Mouse (Mus musculus): ENCODE measurements around the gene Wdr83os.
A peak's percentile ranks its signal among the peaks of the same experiment; 100 is the strongest.
"Not testable (repeated sequence)": the region's sequence is repeated elsewhere in the genome, so short reads cannot be mapped to it uniquely, and the experiment has no call there.

The Wdr83os gene

DNA sequence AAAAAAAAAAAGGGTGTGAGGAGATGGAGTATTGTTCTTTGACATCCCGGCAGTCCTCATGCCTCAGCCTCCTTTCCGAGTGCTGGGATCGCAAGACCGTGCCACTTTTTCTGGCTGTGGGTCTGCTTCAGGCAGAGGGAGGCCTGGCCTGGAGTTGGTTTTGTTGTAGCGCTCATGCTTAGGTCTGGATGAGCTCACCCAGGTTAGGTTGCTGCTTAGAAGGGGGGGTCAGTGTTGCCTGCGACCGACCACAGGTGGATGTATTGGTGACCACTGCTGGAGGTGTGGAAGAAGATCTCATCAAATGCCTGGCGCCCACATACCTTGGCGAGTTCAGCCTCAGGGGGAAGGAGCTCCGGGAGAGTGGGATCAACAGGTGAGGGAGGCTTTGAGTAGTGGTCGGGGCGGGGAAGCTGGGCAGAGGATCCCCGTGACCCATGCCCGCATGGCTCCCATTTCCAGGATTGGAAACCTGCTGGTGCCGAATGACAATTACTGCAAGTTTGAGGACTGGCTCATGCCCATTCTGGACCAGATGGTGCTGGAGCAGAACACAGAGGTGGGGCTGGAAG, 7.4 kb upstream of the Wdr83os start:
- no peak for DNase-seq

DNA sequence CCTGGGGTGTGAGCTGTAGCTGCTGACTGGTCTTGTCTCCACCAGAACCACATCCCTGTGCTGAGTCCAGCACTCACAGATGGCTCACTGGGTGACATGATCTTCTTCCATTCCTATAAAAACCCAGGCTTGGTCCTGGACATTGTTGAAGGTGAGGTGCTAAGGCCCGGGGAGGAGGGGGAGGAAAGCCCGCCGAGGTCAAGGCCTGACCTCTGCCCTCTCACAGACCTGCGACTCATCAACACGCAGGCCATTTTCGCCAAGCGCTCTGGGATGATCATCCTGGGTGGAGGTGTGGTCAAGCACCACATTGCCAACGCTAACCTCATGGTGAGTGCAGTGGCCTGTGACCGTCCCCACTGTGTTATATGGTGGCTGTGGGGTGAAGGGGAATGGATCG, 6.4 kb upstream of the Wdr83os start:
- DNase-seq = no peak

DNA sequence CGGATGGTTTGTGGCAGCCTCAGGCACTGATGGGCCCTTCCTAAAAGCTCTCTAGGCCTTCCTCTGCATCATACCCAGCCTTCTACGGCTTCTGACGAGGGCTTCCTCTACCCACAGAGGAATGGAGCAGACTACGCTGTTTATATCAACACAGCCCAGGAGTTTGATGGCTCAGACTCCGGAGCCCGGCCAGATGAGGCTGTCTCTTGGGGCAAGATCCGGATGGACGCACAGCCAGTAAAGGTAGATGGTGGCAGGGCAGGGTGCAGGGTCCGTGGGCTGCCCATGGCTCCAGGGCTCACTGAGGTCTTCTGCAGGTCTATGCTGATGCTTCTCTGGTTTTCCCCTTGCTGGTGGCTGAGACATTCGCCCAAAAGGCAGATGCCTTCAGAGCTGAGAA, 5.9 kb upstream of the Wdr83os start:
- no peak for DNase-seq

DNA sequence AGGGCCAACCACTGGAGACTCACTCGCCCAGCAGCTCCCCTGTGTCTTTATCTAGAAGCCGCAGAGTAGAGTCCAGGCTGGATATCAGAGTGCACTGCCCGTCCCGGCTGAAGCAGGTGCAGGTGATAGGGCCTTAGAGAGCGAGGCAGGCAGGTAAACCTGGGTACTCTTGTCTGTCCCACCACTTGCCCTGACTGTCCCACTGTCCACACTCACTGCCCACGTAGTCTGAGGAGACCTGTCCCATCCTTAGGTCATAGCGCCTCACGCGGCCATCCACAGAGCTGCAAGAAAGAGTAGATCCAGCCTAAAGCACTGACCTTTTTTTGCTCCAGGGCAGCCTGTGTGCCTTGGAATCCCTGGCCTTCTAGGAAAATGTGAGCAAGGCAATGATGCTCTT, 4.5 kb upstream of the Wdr83os start:
- peak; percentile 34 to 66 for DNase-seq

DNA sequence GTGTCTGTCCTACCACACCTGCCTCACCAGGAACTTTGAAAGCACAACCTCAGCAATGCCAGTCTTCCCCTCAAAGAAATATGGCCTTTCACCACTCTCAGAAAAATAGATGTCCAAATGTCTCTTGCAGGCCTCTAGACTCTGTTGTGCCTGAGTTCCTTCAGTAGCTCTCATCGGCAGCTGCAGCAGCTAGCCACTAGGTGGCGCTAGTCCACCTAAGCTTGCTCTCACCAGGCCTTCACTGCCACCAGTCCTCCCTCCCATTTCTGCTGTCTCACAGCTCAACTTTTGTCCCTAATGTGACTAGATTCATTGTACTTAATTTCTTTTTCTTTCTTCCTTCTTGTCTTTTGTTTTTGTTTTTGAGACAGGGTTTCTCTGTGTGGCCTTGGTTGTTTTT, 3.5 kb upstream of the Wdr83os start:
- DNase-seq = peak; percentile 68 to 79

DNA sequence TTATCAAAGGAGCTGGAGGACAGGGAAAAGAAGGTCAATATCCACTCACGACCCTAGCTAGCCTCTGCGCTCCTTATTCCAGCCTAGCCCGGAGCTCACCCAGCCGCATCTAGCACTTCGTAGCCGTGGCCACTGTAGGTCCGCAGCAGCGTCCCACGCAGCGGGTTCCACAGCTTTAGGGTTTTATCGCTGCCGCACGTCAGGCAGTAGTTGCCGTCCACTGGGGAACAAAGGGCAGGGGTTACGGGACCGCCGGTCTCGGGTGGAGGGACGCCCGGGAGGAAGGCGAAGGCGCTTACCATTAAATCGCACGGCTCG, 367 bp upstream of the Wdr83os start:
- no peak for DNase-seq

DNA sequence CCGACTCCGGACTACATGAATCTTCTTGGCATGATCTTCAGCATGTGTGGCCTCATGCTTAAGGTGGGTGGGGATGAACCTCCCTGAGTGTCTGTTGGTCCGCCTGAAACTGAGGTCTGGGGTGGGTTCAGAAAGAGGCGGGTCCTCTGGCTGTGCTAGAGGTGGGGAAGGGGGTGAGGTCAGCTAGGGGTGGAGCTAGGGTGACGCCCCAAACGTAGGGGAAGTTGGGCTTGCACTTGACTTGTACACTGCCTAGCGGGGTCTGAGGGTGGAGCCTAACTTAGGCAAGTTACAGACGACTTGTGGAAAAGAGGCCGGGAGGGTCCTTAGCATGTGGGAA, 646 bp downstream of the Wdr83os start, which contains the start of gene Wdr83:
TSS of gene Wdr83 (minus strand) at position 91 of the 340 bp plus-strand sequence.
- no peak for DNase-seq

DNA sequence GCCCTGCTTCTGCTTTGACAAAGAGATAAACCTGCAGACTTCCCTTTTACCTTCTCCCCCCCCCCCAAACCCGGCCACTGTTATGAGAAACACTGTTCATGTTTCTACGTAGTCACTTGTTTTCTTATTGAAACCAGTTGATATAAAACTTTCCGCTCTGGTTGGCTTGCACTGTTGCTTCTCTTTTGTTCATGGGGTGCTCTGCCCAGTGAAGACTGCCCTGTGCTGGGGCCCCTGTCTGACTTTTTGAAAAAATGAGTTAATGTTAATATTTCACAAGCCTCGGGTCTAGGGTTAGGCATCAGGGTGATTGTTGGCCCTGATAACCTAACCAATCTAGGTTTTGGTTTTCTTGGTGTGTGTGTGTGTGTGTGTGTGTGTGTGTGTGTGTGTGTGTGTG, 1.6 kb downstream of the Wdr83os start:
- not testable (repeated sequence) for DNase-seq

DNA sequence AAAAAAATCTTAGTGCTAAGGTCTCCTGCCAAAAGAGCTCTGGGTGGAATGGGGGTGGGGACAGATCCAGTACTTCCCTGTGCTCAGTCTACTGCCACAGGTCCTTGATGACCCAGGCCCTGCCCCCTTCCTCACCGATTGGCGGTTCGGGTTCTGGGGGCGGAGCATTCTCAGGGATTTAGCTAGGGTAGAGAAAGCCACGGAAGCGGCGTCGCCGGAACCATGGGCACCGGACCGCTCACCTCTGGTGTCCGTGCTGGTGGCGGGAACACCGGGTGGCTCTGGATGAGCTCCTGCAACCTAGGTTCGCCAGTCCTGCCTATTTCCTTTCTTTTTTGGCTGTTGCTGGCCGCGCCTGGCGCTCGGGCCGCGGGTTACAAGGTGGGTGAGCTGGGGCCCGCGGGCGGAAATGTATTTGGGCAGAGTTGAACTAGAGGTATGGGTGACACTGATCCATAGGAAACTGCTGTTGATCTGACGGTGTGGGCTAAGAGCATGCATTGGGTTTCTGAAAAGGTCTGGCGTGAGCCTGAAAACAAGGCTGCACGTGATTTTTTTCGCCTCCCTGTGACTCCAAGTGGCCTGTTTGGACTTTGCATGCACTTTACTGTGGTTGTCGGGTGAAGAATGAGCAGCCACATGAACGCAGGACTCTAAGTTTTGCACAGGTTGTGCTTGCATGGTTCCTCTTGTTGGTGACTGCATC, 2.7 kb downstream of the Wdr83os start, which contains the start of gene Man2b1:
TSS of gene Man2b1 (plus strand) at position 163 of the 706 bp plus-strand sequence.
- peak; percentile 96 for DNase-seq

DNA sequence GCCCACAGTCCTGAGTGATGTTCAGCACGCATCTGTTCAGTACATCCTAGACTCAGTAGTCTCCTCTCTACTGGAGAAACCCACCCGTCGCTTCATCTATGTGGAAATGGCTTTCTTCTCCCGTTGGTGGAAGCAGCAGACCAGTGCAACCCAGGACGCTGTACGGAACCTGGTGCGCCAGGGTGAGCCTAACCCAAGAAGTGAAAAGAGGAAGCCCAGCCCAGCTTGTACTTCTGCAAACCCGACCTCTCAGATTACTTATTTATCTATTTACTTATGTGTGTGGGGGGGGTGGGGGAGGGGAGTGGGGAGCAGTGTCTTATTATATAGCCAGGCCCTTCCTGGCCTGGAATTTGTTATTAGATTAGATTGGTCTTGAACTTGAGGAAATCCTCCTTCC, 4.1 kb downstream of the Wdr83os start:
- DNase-seq = no peak

DNA sequence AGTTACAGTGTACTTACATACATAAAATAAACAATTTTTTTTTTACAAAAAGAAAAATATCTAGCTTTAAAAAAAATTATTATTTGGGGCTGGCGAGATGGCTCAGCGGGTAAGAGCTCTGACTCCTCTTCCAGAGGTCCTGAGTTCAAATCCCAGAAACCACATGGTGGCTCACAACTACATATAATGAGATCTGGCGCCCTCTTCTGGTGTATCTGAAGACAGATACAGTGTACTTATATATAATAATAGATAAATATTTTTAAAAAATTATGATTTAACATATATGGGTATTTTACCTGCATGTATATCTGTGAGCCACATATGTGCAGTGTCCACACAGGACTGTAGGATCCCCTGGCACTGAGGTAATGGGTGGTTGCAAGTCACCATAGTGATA, 5.7 kb downstream of the Wdr83os start:
- DNase-seq = no peak

DNA sequence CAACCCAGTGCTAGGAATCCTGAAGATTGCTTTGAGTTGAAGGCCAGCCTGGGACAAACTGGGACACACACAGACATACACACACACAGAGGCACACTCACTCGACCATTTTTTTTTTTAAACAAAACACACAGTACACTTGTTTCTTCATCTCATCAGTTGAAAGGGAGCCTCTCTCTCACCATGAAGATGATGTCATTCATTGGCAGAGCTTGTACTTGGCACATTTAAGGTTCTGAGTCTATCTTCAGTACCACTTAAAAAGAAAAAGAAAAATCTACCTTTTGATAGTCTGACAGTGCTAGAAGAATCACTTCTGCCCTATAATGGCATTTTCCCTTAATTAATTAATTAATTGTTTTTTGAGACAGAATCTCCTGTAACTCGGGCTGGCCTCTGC, 8.2 kb downstream of the Wdr83os start:
- no peak for DNase-seq

DNA sequence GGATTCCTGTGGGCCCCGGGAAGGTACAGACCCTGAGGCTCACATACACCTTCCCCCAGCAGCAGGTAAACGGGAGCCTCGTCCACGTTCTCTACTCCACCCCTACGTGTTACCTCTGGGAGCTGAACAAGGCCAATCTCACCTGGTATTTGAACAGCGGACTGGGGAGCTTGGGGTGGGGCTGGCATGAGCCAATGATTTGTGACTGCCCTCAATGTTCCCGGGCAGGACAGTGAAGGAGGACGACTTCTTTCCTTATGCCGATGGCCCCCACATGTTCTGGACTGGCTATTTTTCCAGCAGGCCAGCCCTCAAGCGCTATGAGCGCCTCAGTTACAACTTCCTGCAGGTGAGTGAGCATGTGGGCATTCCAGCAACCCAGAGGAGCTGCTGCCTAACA, 10.3 kb downstream of the Wdr83os start:
- DNase-seq = no peak

DNA sequence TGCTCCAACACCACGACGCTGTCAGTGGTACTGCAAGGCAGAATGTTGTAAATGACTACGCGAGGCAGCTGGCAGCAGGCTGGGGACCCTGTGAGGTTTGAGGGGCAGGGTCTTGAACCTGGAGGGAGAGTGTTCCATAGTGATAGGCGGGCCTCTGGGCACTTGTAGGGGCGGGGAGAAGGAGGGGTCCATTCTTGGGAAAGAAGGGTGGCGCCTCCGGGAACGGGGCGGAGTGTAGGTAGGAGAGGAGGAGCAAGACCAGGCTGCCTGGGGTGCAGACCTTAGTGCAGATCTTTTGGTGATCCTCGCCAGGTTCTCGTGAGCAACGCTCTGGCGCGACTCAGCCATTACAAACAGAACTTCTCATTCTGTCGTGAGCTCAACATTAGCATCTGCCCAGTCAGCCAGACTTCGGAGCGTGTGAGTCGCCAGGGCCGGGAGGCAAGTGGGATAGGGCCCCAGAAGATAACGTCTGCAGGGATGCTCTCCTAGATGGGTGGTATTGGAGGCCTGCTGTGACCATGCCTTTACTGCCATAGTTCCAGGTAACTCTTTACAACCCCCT, 11.1 kb downstream of the Wdr83os start:
- DNase-seq = no peak

DNA sequence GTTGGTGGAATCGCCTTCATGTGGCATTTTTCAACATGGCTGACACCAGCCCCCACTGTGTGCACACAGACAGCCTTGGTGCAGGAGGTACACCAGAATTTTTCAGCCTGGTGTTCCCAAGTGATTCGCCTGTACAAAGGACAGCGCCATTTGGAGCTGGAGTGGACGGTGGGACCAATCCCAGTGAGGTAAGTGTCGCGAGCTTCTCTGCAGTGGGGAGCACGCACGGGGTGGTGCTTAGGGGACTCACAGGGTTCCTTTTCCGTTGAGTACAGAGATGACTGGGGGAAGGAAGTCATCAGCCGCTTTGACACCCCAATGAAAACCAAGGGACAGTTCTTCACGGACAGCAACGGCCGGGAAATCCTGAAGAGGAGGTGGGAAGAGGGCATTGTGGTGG, 14.5 kb downstream of the Wdr83os start:
- DNase-seq = no peak

DNA sequence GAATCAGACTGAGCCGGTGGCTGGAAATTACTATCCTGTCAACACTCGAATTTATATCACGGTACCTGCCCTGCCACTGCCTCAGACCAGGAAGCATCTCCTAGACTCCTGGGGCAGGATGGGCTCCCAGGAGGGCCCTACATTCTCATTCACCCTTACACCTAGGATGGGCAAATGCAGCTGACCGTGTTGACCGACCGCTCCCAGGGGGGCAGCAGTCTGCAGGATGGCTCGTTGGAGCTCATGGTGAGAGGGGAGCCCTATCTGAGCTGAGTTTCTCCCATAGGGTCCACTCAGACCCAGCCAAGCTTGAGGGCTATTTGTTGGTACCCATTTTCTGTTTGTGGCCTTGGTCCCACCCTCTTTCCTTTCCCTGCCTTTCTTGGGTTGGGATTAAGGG, 15.0 kb downstream of the Wdr83os start:
- DNase-seq = no peak

DNA sequence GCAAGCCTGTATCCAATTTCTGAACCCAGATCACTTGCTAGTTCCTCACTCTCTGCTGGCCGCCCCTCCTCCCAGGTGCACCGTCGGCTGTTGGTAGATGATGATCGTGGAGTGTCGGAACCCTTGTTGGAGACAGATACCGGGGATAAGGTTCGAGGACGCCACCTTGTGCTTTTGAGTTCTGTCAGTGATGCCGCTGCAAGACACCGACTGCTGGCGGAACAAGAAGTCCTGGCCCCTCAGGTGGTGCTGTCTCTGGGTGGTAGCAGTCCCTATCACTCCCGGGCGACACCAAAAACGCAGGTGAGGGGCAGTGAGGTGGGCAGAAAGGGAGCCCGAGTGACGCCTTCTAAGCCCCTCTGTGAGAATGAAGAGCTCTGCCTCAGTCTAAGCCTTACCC, 15.7 kb downstream of the Wdr83os start:
- DNase-seq = no peak

DNA sequence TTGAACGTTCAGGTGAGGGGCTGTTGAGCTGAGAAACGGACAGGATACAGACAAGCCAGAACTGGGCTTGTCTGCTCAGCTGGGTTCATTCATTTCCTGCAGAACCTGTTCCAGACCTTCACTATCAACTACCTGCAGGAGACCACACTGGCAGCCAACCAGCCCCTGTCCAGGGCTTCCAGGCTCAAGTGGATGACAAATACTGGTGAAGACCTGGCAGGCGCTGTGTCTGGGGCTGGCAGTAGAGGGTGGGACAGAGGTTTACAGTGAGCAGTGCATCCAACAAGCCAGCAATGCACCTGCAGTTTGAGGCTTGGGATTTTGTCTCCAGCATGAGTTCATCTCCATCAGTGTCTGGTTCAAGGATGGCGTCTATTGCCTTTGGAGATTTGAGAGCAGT, 16.3 kb downstream of the Wdr83os start:
- no peak for DNase-seq

DNA sequence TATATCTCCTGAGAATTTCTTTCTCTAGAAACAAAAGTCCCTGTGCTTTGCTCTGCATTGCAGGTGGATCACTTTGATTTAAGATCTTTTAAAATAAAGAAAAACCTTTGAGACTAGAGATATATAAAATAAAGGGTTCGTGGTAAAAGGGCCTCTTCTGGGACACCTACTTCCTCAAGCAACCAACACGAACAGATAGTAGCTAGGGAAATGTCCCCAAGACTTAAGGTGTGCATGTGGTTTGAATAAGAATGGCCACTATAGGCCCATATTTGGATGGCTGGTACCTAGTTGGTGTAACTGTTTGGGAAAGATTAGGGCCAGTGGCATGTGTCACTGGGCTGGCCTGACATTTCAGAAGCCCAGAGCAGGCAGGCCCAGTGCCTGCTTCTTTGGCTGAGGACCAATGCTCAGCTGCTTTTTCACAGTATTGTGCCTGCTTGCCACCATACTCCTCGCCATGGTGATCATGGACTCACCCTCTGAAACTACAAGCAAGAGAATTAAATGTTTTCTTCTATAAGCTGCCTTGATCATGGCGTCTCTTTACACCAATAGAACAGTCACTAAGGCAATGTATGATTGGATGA, 19.6 kb downstream of the Wdr83os start:
- no peak for DNase-seq

DNA sequence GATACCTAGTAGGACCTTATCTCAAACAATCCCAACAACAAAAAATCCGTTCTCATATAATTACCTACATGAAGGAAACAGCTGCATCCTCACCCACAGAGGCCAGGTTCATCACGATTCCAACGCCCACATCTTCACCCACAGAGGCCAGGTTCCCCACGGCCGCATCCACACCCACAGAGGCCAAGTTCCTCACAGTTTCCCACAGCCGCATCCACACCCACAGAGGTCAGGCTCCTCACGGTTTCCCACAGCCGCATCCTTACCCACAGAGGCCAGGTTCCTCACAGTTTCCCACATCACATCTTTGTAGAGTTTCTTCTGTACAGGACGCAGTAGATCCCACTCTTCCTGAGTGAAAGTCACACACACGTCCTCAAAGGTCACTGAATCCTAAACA, 32.7 kb downstream of the Wdr83os start:
- no peak for DNase-seq

DNA sequence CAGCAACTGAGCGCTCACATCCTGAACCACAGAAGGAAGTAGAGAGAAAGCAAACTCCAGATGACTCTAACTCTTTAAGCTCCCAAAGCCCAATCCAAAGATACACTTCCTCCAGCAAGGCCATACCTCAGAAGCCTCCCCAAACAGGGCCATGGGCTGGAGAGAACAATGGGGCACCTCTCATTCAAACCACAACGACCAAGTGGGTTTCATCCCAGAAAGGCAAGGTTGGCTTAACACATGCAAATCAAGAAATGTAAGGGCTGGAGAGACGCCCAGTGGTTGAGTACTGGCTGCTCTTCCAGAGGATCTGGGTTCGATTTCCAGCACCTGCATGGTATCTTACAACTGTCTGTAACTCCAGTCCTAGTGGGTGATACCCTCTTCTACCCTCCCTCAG, 35.0 kb downstream of the Wdr83os start:
- no peak for DNase-seq

DNA sequence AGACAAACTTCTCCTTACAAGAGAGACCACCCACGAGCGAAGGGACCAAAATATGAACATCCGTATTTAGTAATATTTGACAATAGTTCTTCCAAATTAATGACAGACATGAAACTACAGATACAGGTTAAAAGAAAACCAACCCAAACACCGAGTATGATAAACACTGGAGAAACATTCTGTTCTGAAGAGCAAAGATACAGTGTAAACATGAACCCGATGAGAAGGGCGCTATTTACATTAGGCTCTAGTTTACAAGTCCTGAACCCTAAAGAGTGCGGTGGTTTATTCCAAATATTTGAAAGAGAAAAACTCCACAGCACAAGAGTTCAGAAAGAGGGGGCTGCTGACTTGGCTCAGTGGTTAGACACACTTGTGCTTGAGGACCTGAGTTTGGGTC, 36.4 kb downstream of the Wdr83os start:
- DNase-seq = no peak

DNA sequence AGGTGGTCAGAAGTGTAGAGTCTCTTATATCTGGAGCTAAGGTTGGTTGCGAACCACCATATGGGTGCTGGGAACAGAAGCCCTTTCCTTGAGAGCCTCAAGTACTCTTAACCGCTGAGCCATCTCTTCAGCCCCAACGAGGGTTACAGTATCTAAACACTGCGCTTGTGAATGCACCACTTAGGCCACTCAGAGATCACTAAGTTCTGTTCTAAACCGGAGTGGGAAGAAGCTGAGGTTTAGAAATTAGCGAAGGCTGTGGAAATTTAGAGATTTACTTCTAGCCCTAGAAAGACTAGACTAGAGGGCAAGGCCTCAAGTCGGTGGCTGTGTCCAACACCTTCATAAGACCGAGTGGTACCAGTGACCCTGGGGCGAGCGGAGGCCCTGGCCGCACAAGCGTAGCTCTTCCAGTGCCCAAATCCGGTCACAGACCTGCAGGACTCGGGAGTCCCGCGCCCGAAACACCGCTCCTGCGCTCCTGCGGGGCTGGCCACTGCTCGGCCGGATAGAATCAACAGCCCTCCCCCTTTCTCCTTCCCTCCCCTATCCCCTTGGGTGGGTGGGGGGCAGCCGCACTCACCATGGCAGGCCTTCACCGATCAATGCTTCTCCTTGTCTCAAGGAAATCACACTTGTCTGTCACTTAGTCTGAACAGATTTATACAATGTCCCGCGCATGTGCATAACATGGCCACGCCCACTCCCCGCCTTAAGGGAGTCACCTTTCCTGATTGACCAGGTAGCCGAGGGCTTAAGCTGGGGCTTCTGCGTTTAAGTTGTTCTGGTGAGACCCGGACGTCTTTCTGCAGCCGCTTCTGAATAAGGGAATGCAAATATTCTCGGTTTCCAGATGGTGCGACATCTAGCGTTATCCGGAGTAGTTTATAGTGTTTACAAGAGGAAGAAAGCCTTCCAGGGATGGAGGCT, 38.8 kb downstream of the Wdr83os start:
- DNase-seq = peak; percentile 94 to 96
